Mouse (Mus musculus): ENCODE measurements around the gene Shisa5.
A peak's percentile ranks its signal among the peaks of the same experiment; 100 is the strongest.

Gene Shisa5

DNA sequence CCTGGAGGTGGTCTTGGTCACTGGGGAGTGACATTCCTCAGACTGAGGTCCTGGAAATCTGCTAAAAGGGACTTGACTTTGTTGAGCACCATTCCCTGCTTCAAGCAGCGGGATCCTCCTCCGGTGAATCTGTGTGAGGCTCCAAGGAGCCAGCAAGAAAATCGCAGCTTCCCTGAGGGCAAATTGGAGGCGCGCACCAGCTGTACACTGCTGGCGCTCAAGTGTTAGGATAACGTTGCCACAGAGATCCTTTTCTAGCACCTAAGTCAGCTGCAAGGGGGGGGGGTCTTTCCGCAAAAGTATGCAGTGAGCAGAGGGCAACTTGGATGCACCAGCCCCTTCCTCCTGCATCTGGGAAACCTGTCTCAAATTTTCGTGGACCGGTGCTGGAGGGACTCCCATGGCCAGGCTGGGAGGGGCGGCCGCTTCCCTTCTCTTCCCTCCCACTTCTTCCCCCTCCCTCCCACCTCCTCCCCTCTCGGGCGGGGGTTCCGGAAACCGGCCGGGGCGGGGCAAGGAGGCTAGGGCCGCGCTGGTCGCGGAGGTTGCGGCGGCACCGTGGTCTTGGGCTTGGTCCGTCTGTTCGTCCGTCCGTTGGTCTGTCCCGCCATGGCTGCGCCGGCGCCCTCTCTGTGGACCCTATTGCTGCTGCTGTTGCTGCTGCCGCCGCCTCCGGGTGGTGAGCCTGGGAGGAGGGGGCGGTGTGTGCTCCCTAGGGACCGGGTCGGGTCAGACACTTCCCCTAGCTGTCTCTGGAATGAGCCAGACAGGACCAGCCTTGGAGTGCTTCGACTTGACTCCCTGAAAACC, at the start of gene Shisa5:
TSS of gene Shisa5 (plus strand) at position 480 of the 810 bp plus-strand sequence.
- peak; percentile 46 to 69 for DNase-seq (ENCODE audit: low spot score in 2 of 2)

DNA sequence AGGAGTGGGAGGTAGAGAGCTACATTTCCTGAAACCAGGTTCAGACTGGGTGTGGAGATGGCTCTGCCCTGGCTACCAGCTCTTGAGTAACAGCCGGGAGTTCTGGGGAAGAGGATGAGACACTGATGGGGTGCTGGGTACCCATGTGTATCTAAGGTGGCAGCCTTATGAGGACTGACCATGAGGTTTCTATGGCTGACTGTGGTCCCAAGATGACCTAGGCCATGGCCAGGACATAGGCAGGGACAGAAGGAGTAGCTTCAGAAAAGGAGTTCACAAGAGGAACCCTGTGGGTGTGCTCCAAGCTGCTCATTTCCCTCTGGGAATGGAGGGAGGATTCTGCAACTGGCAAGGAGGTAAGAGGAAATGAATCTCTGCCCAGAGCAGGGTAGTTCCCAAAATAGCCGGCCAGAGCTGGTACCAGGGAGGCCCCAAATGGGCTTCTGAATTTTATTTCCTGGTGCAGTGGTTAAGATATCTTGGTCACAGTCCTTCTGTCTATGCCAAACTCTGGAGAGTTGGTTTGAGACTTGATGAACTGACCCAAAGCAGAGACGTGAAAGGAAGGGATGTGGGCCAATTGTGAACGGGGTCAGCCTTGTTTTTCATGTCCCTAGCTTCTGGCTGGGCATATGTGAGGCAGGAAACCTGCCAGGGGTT, 48.4 kb upstream of the Shisa5 start:
- DNase-seq (ENCODE audit: low spot score in 2 of 2) = no peak

DNA sequence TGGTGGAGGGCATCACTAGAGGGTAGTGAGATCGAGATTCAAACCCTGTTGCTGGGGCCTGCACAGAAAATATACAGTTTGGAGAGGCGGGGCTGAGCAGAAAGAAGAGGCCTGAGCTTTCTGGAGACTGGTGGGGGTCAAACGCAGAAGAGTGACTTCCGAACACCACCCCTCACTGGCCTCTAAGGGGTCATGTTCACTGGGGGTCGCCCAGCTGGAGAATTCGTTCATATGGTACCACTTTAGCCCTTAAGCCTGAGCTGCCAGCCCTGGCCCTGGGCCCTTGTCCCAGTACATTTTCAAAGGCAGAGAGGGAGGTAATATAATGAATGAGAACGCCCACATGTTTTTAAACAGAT, 47.9 kb upstream of the Shisa5 start:
- DNase-seq (ENCODE audit: low spot score in 2 of 2) = no peak

DNA sequence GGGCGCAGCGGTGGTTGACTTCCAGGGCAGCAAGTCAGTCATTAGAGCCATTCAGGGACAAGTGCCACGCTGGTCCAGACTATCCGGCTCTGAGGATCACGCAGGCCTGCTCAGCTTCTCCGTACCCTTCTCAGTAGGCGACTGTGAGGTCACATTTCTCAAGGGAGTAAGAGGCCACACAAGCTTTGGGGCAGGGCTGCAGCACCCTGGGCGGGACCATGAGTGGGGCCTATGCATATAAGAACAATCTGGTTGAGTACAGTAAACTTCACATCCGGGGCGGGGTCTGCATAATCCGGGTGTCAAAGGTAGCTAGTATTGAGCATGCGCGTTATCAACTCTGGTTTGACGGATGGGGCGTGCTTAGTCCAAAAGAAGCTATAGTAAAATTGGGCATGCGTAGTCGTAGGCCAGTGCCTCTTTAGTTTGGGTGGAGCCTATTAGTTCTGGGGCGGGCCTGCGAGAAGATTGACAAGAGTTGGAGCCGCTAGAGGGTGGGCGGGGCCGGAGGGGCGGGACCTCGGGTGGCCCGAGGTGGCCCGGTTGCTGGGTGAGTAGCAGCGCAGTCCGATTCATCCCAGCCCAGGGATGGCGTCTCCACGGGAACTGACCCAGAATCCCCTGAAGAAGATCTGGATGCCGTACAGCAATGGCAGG, 46.8 kb upstream of the Shisa5 start, which contains the start of gene Pfkfb4:
TSS of gene Pfkfb4 (plus strand) at position 351 of the 657 bp plus-strand sequence.
- DNase-seq (ENCODE audit: low spot score in 2 of 2) = peak; percentile 91 to 93

DNA sequence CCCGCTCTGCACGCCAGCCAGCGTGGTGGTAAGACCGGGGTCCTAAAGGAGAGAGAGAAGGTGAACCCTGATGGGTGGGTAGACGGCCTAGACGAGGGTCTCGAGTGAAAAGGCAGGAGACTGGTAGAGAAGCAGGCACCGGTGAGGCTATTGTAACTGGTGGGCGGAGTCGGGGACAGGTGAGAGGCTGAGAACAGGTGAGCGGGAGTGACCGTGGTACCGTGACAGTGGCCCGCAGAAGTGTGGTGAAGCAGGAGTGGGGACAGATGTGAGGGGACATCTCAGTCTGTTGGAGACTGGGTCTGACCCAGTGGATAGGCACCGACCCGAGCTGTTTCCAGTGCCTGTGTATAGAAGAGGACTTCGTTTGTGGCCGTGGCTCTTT, 46.3 kb upstream of the Shisa5 start:
- peak in 1 of 2 experiments; percentile 12 for DNase-seq (ENCODE audit: low spot score in 2 of 2)

DNA sequence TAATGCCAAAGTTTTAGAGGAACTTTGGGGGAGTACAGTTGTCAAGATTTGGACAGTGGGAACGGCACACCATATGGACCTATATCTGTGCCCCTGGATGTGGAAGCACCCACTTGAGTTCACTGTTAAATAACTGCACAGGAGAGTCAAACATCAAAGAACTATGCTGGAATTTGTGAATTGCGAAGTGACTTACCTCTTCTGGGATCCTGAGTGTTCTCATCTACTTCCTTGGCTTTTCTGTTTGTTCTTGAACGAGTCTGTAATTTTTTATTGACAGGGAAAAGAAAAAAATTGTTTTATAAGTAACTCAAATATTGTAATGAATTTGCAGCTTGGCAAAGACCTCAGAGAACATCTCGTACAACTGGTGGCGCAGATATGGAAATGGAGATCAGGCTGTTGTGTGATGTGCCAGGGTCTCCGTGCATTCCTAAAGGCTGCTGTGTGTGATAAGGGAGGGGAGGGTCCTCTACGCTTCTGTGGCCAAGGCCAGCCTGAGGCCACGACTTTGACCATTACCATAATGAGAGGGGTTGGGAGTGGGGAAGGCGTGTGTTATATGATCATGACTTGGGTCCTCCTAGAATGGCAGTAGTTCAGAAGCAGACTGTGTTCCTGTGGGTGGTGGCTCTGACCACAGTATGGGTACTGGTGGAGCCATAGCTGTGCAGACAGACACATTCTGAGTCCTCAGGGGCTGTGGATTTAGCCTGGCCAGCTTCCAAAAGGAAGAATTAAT, 45.6 kb upstream of the Shisa5 start:
- DNase-seq (ENCODE audit: low spot score in 2 of 2) = no peak

DNA sequence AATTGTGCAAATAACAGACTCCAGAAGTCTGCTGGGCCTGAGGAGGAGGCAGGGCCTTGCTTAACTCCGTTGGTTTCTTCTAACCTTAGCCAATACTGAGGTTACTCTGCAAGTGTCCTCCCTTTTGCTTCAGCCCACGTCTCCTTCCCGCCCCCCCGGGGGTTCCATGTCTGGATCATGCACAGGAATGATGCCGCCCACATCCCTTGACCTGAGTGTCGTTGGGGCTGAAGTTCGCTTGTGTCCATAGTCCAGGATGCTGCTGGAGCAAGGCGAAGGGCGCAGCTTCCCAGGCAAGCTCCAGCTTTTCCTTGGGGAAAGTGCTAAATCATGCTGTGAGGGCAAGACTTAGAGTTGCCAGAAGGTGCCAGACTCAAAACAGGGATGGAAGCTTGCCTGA, 42.0 kb upstream of the Shisa5 start:
- no peak for DNase-seq (ENCODE audit: low spot score in 2 of 2)

DNA sequence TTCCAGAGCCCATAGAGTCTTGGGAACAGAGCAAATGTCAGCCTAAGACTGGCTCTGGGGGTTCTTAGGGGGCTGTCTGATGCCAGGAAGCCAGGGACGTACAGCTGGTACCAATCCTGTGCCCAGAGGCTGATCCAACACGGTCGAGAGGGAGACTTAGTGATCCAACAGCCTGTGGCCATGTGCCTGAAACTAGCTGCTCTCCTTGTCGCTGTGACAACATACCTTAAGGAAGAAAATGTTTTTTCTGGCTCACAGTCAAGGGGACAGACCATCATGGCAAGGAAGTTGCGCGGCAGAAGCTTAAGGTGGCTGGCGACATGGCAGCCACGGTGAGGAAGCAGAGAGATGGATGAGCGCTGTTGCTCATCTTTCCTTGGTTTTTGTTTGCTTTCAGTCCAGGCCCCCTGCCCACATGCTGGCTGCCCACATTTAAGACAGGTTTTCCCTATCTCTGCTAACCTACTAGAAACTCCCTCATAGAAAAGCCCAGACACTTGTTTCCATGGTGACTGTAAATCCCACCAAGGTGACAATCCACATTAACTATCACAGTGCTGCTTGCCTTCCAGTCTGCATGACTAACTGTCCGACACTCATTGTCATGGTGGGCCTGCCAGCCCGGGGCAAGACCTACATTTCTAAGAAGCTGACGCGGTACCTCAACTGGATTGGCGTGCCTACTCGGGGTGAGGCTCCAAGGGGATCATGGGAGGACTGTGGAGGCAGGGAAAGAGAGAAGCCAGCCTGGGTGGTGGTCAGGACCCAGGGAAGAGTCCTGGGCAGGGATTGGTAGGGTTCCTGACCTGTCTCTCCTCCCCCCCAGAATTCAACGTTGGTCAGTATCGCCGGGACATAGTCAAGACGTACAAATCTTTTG, 39.8 kb upstream of the Shisa5 start:
- DNase-seq (ENCODE audit: low spot score in 2 of 2) = no peak

DNA sequence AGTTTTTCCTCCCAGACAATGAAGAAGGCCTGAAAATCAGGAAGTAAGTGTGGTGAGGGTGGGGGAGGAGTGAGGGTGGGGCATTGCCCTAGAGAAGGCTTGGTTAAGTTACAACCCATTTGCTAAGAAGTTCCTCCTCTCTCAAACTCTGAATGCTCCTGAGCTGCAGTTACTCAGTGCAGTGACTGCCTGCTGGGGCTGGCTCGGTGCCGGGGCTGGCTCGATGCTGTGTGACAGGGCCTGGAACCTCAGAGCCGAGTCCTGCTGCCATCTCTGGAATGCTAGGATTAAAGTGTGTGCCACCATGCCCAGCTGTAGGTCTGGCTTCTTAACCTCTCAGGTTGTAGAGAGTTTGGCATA, 39.2 kb upstream of the Shisa5 start:
- DNase-seq (ENCODE audit: low spot score in 2 of 2) = no peak

DNA sequence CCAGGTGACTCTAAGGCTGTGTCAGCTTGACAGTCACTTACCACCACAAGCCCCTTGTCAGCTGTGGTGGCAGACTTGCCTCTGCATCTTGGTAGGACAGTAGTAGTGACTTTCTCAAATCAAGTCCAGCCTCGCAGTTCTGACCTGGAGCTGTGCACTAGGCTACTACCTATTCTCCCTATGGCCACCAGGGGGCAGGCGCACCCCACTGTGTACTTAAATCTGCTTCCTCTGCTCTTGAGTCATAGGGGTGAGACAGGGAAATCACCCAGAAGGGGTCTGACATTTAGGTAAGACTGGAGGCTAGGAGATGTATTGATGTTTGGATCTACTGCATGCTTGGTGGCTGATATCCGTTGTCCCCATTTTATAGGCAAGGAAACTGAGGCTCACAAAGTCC, 37.6 kb upstream of the Shisa5 start:
- DNase-seq (ENCODE audit: low spot score in 2 of 2) = peak; percentile 15 to 62

DNA sequence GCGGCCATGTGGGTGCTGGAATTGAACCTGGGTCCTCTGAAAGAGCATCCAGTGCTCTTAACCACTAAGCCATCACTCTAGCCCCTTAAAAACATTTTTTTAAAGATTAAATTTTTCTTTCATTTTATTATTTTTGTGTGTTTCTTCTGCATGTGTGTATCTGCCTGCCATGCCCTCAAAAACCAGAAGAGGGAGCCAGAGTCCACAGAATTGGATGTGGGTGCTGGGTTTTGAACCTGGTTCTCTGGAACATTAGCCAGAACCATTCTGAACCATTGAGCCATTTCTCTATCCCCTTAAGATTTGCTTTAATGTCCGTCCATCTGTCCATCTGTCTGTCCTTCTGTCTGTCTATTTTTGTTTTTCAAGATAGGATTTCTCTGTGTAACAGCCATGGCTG, 35.2 kb upstream of the Shisa5 start:
- DNase-seq (ENCODE audit: low spot score in 2 of 2) = peak in 1 of 2 experiments; percentile 52

DNA sequence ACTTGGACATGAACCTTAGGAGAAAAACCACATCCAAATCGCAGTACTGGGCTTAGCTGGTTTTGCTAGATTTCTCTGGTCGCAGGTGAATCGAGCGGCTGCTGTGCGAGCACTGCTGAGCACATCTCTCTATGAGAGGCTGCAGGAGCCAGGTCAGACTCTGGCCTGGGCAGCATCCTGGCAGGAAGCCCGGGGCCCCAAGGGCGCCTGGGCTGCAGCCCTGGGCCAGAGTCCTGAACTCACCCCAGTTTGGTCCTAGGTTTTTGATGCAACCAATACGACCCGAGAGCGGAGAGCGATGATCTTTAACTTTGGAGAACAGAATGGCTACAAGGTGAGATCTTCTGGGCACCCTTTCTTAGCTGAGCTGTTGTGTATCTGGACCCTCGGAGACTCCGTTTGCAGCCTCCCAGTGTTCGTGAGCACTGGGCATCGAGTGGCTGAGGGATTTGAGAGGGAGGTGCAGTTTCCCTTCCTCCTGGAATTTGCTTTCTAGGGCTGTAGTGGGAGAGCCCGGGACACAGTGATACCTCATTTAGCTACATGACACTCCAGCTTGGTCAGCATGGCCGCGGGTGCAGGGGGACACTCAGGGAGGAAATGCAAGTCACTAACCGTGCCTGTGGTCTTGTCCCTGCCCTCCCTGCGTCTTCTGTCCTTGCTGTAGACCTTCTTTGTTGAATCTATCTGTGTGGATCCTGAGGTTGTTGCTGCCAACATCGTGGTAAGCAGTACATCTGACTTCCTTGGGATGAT, 31.2 kb upstream of the Shisa5 start:
- DNase-seq (ENCODE audit: low spot score in 2 of 2) = no peak

DNA sequence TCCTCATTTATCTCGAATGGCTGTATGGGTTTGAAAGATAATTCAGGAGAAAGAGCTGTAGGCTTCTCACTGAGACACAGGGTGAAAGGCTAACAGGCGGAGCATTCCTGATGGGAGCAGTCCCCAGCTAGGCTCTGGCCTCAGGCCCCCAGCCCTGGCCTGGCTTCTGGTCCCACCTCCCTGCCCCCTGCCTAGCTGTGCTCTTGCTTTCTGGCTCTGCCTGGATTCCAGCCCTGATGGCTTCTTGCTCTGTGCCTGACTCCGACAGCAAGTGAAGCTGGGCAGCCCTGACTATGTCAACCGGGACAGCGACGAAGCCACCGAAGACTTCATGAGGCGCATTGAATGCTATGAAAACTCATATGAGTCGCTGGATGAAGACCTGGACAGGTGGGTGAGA, 30.3 kb upstream of the Shisa5 start:
- DNase-seq (ENCODE audit: low spot score in 2 of 2) = no peak

DNA sequence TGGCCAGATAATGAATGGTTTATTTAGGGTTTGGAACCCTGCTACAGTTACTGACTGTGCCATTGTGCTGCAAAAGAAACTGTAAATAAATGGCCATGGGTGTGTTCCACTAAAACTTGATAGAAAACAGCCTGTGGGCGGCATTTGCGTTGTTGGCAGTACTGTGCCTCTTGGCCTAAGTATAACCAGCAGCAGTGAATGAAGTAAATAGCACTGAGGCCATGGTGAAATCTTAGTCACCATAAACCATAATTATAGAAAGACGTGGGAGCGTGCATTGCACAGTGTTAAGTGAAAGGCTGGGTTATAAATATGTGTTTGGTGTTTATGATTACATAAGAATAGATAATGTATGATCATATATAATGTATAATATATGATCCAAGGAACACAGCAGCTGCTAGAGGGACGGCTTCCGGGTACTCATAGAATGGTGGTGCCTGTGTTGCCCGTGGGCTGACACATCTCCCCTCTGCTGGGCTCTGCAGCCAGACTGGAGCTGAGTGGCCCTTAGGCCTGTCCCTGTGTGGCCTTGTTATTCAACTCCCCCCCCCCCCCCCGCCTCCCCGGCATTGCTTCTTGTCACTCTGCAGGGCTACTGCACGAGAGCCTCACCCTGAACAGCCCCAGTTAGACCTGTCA, 29.2 kb upstream of the Shisa5 start:
- DNase-seq (ENCODE audit: low spot score in 2 of 2) = no peak

DNA sequence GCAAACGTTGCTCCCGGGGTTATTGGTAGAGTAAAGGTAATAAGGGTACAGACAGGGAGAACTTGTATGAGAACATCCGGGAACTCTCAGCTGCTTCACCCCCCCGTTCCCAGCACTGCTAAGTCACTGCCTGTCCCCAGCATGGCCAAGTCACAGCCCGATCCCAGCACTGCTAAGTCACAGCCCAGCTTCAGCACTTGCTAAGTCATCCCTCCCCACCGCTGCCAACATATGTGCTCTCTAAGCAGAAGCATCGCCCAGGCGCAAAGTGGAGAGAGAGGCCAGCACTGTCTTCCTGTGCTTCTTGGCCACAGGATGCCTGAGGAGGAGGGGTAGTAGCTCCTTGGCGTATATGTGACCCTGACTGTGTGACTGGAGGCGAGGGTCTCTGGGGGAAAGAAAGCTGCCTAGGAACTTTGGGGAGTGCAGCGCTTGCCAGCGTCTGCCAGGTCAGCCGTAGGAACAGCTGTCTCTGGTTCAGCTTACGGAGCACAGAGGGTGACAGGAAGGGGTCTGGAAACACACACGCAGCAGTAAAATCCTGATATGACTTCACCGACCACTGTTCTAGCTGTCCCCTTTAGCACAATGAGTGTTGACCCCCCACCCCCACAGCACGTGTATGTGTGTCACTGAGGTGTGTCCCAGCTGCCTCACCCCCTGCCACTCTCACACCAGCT, 28.6 kb upstream of the Shisa5 start:
- peak in 1 of 2 experiments; percentile 25 for DNase-seq (ENCODE audit: low spot score in 2 of 2)

DNA sequence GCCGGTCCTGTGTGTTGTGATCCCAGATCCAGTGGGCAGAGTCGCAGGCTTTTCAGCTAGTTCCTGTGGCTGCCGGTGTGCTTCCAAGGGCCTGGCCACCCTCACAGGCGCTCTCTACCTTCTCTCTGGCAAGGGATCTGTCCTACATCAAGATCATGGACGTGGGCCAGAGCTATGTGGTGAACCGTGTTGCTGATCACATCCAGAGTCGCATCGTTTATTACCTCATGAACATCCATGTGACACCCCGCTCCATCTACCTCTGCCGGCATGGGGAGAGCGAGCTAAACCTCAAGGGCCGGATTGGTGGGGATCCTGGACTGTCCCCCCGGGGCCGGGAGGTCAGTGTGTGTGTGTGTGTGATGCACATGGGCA, 28.1 kb upstream of the Shisa5 start:
- no peak for DNase-seq (ENCODE audit: low spot score in 2 of 2)

DNA sequence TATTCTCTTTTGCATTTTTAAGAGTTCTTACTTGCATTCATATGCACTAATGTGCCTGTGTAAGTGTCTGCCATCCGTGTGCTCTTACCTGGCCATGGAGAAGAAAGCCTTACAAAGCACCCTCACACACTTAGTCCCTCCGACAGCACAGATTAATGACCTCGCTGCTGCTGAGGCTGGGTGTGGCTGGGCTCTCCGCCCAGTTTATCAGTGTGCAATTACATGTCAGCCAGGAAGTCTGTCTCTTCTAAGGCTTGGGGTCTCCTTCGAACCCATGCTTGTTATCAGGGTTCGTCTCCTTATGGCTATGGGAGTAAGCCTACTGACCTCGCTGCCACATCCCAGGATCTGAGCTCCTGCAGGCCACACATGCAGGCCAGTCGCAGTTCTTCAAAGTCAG, 23.0 kb upstream of the Shisa5 start:
- no peak for DNase-seq (ENCODE audit: low spot score in 2 of 2)

DNA sequence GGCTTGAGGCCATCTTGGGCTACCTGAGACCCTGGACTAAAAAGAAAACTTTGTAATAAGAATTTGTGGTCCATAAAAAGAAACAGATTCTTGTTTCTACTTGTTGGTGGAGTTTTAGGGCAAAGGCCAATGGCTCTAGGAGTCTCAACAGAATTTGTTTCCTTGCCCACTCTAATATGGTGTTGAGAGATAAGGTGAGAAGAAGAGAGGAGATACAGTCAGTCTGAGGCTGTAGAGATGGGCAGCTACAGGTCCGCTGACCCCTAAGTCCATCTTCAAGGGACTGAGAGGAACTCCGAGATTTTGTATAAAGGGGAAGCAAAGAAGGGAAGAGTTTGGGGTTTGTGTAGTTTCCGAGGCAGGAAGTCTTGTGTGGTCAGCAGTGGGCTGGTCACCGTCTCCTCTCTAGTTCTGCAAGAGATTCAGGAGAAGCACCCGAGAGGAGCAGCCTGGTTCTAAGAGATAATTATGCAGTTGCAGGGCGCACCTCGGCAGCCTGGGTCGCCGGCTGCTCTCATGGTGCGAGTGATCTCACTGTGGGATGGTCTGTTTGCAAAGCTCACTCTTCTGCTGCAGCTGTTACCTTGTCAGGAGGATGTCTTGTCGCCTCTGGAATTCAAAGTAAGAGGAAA, 21.3 kb upstream of the Shisa5 start:
- no peak for DNase-seq (ENCODE audit: low spot score in 2 of 2)

DNA sequence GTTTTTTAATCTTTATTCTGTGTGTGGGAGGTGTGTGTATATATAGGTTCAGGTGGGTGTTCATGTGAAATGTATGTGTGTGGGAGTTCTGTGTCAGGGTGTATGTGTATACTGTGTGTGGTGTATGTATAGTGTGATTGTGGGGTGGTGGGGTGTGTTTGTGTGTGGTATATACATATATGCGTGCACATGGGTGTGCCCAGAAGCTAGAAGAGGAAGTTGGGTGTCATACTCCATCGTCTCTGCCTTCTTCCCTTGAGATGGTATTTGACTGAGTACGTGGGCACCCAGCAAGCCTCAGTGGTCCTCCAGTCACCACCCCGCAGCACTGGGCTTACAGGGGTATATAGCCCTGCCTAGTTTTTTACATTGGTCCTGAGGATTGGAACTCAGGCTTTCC, 16.9 kb upstream of the Shisa5 start:
- DNase-seq (ENCODE audit: low spot score in 2 of 2) = no peak
